Mouse (Mus musculus): ENCODE results near the gene Styx. TPM values are rescaled to one million over a fixed set of nuclear protein-coding genes. Genes with fewer than 3 reads are reported as not detected.
A peak's percentile ranks its signal among the peaks of the same experiment; 100 is the strongest.

Styx gene
- polyA plus RNA-seq, 1 experiment from 2014 or later: 42.2 TPM

DNA sequence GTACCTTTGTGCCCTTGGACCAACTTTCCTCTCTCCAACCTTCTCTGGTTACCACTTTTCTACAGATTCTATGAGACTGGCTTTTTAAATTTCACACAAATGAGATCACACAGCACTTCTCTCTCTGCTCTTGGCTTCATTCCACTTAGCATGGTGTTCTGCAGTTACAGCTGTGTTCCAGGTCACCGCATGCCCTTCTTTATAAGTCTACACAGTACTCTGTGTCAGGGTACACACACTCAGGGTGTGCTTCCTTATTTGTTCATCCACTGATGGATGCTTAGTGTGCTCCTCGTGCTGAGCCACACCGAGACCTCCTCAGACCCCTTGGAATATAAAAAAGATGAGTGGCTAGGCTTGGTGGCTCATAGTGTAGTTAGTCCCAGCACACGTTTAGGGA, 30.8 kb upstream of the Styx start:
- WGBS: 80% methylated on average over 4 of the region's 4 CpGs
- Histone ChIP-seq H3K27me3 (0 out of 2 replicates have a peak, but pooled peaks cover 3% of the 10 kb centered on the region), H3K9ac (no peak overlapping the region), H3K4me1 (peaks cover 11% of the 10 kb centered on the region), H3K4me2 (no peak overlapping the region), H3K27ac (no peak overlapping the region), H3K4me3 (replicated peaks) (no peak overlapping the region), H3K36me3 (replicated peaks) (no peaks in the 10 kb centered on the region), H3K9me3 (no peaks in the 10 kb centered on the region)
- ATAC-seq (ENCODE audit: low FRiP score): no peak

DNA sequence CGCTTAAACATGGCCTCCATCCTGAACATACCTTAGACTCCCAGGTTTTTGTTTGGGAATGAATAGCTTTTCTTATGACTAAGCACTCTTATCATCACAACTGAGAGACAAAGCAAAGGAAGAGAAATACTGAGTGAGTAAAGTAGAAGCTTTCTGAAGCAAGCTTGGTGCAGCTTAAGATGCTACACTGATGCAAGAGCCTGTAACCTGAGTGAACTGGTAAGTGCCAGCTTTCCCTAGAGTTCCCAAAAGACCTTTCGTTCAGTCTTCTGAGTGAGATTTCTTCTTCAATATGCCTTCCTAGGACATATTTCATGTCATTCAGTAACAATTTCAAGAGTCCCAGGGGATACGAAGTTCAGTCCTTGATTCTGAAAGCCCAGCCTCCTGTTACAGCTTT, 29.8 kb upstream of the Styx start:
- no peak for ATAC-seq (ENCODE audit: low FRiP score)
- H3K4me1 ChIP-seq: peaks cover 15% of the 10 kb centered on the region
- no peak overlapping the region for H3K4me2 ChIP-seq
- WGBS: 90% methylated on average over 3 of the region's 3 CpGs
- H3K9me3 ChIP-seq: no peaks in the 10 kb centered on the region
- H3K36me3 ChIP-seq (replicated peaks): no peaks in the 10 kb centered on the region
- 0 out of 2 replicates have a peak, but pooled peaks cover 3% of the 10 kb centered on the region for H3K27me3 ChIP-seq
- no peak overlapping the region for H3K4me3 ChIP-seq (replicated peaks)
- no peak overlapping the region for H3K9ac ChIP-seq
- H3K27ac ChIP-seq: no peak overlapping the region

DNA sequence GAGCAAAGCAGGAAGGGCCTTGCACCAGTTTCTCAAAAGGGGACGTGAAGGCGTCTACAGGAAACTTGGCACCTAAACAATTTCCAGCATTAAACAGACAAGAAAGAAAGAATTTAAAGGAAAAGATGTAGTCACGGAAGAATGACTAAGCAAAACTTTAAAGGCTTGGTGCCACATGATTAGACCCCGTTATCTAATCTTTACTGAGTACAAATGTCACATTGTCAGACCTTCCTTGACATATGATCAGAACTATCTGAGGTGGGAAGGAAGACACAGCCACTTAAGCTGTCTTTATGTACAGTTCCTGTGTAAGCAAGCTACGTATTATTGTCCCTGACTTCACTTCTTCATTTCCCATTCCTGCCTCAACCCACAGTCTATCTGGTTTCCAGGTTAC, 29.3 kb upstream of the Styx start:
- WGBS: 84% methylated on average over 5 of the region's 5 CpGs
- Histone ChIP-seq H3K4me3 (replicated peaks) (no peak overlapping the region), H3K27ac (no peak overlapping the region), H3K36me3 (replicated peaks) (no peaks in the 10 kb centered on the region), H3K9me3 (no peaks in the 10 kb centered on the region), H3K4me1 (peaks cover 12% of the 10 kb centered on the region), H3K27me3 (0 out of 2 replicates have a peak, but pooled peaks cover 3% of the 10 kb centered on the region), H3K9ac (no peak overlapping the region), H3K4me2 (no peak overlapping the region)
- ATAC-seq (ENCODE audit: low FRiP score): no peak

- Histone ChIP-seq H3K9ac (no peak overlapping the region), H3K27ac (no peak overlapping the region), H3K36me3 (replicated peaks) (no peaks in the 10 kb centered on the region), H3K9me3 (no peaks in the 10 kb centered on the region), H3K4me1 (peaks cover 6% of the 10 kb centered on the region), H3K4me3 (replicated peaks) (no peak overlapping the region), H3K27me3 (0 out of 2 replicates have a peak, but pooled peaks cover 3% of the 10 kb centered on the region), H3K4me2 (no peak overlapping the region)
- no peak for ATAC-seq (ENCODE audit: low FRiP score)
- 91% methylated on average over 2 of the region's 2 CpGs for WGBS
These were observed 28.4 kb upstream of the Styx start for GRCm38 (mm10) chr14:45322450-45322849.

- 92% methylated on average over 3 of the region's 3 CpGs for WGBS
- 0 out of 2 replicates have a peak, but pooled peaks cover 3% of the 10 kb centered on the region for H3K27me3 ChIP-seq
- no peak for ATAC-seq (ENCODE audit: low FRiP score)
- no peak overlapping the region for H3K4me2 ChIP-seq
- no peak overlapping the region for H3K4me3 ChIP-seq (replicated peaks)
- no peaks in the 10 kb centered on the region for H3K36me3 ChIP-seq (replicated peaks)
- H3K9me3 ChIP-seq: no peaks in the 10 kb centered on the region
- H3K4me1 ChIP-seq: peaks cover 4% of the 10 kb centered on the region; the same call in 1 of the 2 replicates
- H3K27ac ChIP-seq: no peak overlapping the region
- no peak overlapping the region for H3K9ac ChIP-seq
These were observed 27.6 kb upstream of the Styx start for GRCm38 (mm10) chr14:45323320-45323719.

GRCm38 (mm10) chr14:45325471-45325870, 25.4 kb upstream of the Styx start:
- no peak for ATAC-seq (ENCODE audit: low FRiP score)
- H3K9me3 ChIP-seq: no peaks in the 10 kb centered on the region
- H3K4me1 ChIP-seq: peaks cover 4% of the 10 kb centered on the region; the same call in 1 of the 2 replicates
- no peak overlapping the region for H3K4me3 ChIP-seq (replicated peaks)
- H3K36me3 ChIP-seq (replicated peaks): no peaks in the 10 kb centered on the region
- H3K9ac ChIP-seq: no peak overlapping the region
- H3K27ac ChIP-seq: no peak overlapping the region
- H3K4me2 ChIP-seq: no peak overlapping the region
- H3K27me3 ChIP-seq: 0 out of 2 replicates have a peak, but pooled peaks cover 3% of the 10 kb centered on the region

DNA sequence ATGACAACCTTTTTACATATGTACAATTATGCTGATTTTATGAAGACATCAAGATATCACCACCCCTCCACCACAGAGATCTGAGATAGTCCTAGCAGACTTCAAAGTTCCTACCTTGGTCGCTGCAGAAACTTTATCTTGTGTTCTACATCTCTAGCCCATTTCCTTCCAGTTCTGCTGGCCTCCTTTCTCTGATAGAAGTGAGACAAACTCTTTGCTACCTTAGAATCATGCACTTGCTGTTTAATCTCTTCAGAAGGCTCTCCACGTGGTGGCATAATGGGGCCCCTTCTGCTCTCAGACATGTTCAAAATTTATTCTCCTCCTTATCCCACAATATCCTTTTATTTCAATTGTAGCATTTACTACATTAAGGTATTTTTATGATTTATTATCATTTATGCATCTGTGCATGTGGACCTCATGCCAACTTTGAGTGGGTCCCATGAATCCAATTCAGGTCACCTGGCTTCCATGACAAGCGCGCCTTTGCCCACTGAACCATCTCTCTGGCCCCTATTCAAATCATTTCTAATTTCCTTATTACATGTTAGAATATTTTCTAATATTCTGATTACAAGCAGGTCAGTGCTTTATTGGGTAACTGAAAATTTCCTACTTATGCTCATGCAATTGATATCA, 22.7 kb upstream of the Styx start:
- WGBS: 93% methylated on average over 4 of the region's 4 CpGs
- H3K4me3 ChIP-seq (replicated peaks): no peak overlapping the region
- H3K4me1 ChIP-seq: peaks cover 13% of the 10 kb centered on the region
- H3K27ac ChIP-seq: no peak overlapping the region
- H3K36me3 ChIP-seq (replicated peaks): peaks cover 20% of the 10 kb centered on the region
- H3K9ac ChIP-seq: no peak overlapping the region
- no peaks in the 10 kb centered on the region for H3K9me3 ChIP-seq
- no peak for ATAC-seq (ENCODE audit: low FRiP score)
- no peak overlapping the region for H3K4me2 ChIP-seq
- no peaks in the 10 kb centered on the region for H3K27me3 ChIP-seq

DNA sequence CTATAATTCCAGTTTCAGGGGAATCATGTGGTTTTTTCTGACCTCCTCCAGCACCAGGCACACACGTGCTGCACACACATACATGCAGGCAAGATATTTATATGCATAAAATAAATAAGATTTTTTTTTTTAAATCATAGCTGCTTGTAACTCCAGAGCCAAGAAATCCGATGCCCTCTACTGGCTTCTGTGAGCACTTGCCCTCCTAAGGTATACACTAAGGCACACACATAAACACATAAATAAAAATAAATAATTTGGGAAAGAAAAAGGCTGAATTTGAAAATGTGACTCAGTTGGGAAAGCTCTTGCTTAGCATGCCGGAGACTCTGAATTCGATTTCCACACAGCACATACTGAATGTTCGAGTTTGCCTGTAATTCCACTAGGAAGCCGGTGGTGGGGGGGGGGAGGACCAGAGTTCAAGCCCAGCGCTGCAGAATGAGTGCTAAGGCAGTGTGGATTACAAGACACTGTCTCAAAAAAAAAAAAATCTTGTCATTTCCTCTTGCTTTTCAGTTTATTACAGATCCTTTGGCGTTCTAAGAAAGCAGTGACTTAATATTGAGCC, 21.8 kb upstream of the Styx start:
- WGBS: 15% methylated on average over 8 of the region's 8 CpGs
- peak overlapping the region; percentile 47 for H3K4me2 ChIP-seq
- peaks cover 13% of the 10 kb centered on the region for H3K4me1 ChIP-seq
- no peaks in the 10 kb centered on the region for H3K9me3 ChIP-seq
- peak; percentile 18 for ATAC-seq (ENCODE audit: low FRiP score)
- no peaks in the 10 kb centered on the region for H3K27me3 ChIP-seq
- peaks cover 26% of the 10 kb centered on the region for H3K36me3 ChIP-seq (replicated peaks)
- H3K4me3 ChIP-seq (replicated peaks): peak overlapping the region; percentile 90
- peak overlapping the region; percentile 94; the same call in 1 of the 2 replicates for H3K9ac ChIP-seq
- H3K27ac ChIP-seq: no peak overlapping the region

DNA sequence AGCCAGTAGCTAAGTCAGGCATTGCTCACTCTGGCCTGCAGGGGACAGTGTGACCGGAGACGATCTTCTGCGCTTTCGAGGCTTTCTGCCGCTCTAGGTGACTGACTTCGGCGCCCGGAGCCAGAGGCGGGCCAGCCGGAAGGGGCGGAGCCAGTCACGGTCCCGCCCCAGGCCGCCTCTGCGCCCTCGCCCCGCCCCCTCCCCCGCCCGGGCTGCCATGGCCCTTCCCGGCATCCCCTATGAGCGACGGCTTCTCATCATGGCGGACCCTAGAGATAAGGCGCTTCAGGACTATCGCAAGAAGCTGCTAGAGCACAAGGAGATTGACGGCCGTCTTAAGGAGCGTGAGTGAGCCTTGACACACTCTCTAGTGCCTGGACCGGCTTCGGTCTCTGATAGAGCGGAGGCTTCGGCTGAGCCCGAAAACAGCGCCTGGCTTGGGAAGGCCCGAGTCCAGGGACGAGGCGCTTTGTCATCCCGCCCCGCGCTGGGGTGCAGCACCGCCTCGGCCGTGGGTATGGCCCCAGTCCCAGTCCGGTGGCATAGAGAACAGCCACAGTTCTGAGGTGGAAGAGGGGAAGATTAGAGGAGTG, 21.2 kb upstream of the Styx start, which contains the start of gene Psmc6:
Psmc6 (plus strand) TSS at position 200 of the 593 bp plus-strand sequence.
- Histone ChIP-seq H3K27ac (peak within 1 kb of the TSS; percentile 85), H3K36me3 (replicated peaks) (peaks cover 29% of the 10 kb centered on the region), H3K4me2 (peak within 1 kb of the TSS; percentile 62), H3K4me1 (peaks cover 13% of the 10 kb centered on the region), H3K9ac (peak within 1 kb of the TSS; percentile 94), H3K9me3 (no peaks in the 10 kb centered on the region), H3K4me3 (replicated peaks) (peak within 1 kb of the TSS; percentile 90), H3K27me3 (no peaks in the 10 kb centered on the region)
- WGBS: under 1% methylated on average over 44 of the region's 44 CpGs
- peak; percentile 98 for ATAC-seq (ENCODE audit: low FRiP score)

DNA sequence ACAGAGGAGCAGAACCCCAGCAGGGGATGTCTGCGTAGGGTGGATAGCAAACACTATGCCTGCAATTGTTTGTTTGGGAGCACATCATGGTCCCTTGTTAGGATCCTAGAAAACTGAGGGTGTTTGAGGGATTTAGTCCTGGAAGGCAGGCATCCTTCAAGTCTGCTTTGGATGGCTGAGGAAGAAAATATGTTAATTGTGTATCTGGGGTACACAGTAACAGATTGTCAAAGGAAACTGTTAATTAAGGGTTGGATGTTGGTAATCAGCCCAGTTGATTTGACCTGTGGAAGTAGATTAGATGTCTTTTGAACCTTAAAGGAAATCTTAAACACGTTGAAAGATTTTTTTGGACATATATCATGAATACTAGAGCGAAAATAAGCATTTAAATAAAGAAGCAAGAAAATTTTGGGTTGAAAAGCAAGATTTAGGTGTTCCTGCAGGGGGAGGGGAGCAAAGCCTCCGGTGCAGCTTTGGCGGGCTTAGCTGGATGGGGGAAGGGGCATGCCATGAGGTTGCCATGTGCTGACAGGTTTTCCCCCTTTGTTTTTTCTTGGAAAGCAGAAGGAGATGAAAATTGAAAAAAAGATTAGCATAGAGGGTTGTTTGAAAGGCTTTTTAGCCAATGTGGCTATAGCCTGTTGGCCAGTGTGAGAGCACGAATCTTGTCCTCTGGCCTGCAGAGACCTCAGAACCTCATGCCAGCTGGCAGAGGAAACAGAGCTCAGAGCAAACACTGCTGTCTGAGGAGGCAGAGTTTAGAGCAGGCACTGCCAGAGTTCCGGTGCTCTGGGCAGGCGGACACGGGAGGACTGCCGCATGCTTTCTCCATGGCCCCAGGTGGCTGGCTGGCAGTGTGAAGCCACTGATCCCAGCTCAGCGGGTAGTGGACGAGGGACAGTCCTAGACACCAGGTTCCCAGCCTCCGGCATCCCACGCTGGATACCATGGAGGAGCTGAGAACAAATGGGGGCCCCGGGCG, 13.6 kb downstream of the Styx start:
- no peak for ATAC-seq (ENCODE audit: low FRiP score)
- Histone ChIP-seq H3K9me3 (no peaks in the 10 kb centered on the region), H3K27ac (no peak overlapping the region), H3K4me3 (replicated peaks) (no peak overlapping the region), H3K4me1 (peaks cover 5% of the 10 kb centered on the region; the same call in 1 of the 2 replicates), H3K27me3 (no peaks in the 10 kb centered on the region), H3K36me3 (replicated peaks) (peaks cover 4% of the 10 kb centered on the region), H3K9ac (no peak overlapping the region), H3K4me2 (no peak overlapping the region)
- WGBS: 74% methylated on average over 16 of the region's 16 CpGs

GRCm38 (mm10) chr14:45365196-45365587, 14.3 kb downstream of the Styx start:
- Histone ChIP-seq H3K9ac (no peak overlapping the region), H3K4me3 (replicated peaks) (no peak overlapping the region), H3K36me3 (replicated peaks) (peaks cover 10% of the 10 kb centered on the region), H3K4me2 (no peak overlapping the region), H3K27ac (no peak overlapping the region), H3K9me3 (0 out of 2 replicates have a peak, but pooled peaks cover 3% of the 10 kb centered on the region), H3K4me1 (peaks cover 5% of the 10 kb centered on the region; the same call in 1 of the 2 replicates), H3K27me3 (no peaks in the 10 kb centered on the region)
- WGBS: 87% methylated on average over 6 of the region's 6 CpGs
- no peak for ATAC-seq (ENCODE audit: low FRiP score)

- Histone ChIP-seq H3K4me3 (replicated peaks) (no peak overlapping the region), H3K9me3 (no peaks in the 10 kb centered on the region), H3K27ac (no peak overlapping the region), H3K36me3 (replicated peaks) (peaks cover 20% of the 10 kb centered on the region), H3K4me2 (no peak overlapping the region), H3K9ac (no peak overlapping the region), H3K4me1 (no peaks in the 10 kb centered on the region), H3K27me3 (no peaks in the 10 kb centered on the region)
- no peak for ATAC-seq (ENCODE audit: low FRiP score)
- WGBS: 94% methylated on average over 3 of the region's 3 CpGs
These were observed 27.9 kb downstream of the Styx start for GRCm38 (mm10) chr14:45378771-45379170.

All from forebrain, embryonic 12.5 days (tissue).